Mouse (Mus musculus): ENCODE measurements at regions not wholly inside any gene's neighbourhood (a gene's known extent, or its start where the extent isn't known, plus 50 kb on each side); places are given as distances from the start of the nearest gene placed in this dataset.

DNA sequence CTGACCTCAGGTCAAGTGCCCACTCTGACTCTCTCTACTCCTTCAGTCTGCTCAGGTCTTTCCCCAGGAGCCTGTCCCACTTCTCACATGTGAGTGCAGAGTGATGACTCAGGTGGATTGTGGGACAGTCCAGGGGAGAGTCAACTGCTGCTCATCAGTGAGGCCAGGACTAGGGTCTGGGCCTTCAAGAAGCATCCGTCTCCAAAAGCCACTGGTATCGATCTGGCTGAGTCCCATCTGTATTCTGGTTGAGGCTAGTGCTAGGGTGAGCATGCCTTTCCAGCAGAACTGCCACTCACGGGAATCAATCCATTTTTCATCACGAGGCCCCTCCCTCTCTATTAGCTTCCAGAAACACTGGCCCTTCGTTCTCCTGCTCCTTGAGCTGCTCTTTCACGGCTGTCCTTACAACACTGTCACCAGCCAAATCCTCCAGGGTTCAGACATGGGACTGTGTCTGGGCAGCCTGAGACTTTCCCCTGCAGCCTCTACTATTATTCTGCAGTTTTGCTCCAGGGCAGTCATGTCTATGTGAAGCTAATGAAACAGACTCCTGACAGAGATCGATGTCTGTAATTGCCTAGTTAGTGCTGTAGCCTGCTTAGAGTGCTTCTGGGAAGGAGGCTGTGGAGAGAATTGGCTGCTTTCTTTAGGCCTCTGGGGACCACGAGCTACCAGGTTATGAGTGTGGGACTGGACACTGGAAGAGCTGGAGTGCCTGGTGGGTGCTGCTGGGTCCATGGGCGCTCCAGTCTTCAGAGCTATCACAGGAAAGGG is 169.3 kb downstream of the Med10 start:
- no peak for TF ChIP-seq CTCF (conservative IDR thresholded peaks at IDR 0.05; ENCODE audit: insufficient read depth, insufficient read length, low read depth, low read length)
- no peak for TF ChIP-seq POLR2A (IDR thresholded peaks at IDR 0.05; ENCODE audit: low read depth, low read length)

Measured in kidney, adult 2 months (tissue).